Mouse (Mus musculus): ENCODE data around the gene Gatm. TPM values are rescaled to one million over a fixed set of nuclear protein-coding genes. Genes with fewer than 3 reads are reported as not detected.

Gatm gene
- polyA plus RNA-seq, 1 experiment from 2014 or later = 3.0 TPM

DNA sequence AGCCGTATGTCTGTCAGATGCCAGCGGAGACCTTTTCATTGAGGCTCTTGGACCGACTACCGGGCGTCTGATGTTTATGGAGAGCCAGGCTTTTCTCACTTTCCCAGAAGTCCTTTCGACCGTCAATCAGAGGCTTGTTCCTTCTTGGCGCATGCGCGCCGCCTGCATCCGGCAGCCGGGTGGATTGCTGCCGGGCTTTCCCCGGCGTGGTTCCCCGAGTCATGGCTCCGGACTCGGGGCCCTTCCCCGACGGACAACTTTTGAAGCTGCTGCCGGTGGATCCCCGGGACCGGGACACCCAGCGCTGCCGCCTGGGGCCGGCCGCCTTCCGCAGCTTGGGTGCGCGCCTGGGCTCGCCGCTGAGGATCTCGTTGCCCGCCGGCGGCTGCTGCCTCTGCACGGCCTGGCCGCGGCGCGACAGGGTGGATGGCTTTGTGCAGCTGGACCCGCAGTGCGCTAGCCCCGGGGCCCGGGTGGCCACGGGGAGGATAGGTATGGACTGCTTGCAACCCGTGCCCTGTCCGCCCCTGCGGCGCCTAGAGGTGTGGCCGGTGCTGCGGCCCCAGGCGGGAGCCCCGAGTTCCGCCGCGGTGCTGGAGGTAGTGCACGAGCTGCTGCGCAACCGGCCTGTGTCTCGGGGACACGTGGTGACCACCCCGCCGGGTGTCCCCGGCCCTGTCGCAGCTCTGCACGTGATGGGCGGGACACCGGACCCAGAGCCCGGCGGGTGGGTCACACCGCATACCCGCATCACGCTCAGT lies 19.5 kb upstream of the Gatm start:
- WGBS = 2% methylated on average over 68 of the region's 75 CpGs
- DNase-seq (ENCODE audit: low spot score) (peak; percentile 98), ATAC-seq (peak; percentile 84)
- Histone ChIP-seq H3K4me2 (replicated peaks; ENCODE audit: low read depth, low read length) (peak overlapping the region; percentile 100), H3K4me1 (ENCODE audit: insufficient read depth, low read depth, low read length) (no peaks in the 10 kb centered on the region), H3K36me3 (ENCODE audit: insufficient read depth, low read length) (peaks cover 5% of the 10 kb centered on the region; the same call in 1 of the 2 replicates), H3K9ac (replicated peaks; ENCODE audit: low read depth) (peak overlapping the region; percentile 76), H3K27me3 (replicated peaks; ENCODE audit: insufficient read depth, low read length) (no peaks in the 10 kb centered on the region), H3K4me3 (ENCODE audit: low read depth, low read length) (peak overlapping the region; percentile 90), H3K27ac (ENCODE audit: low read length) (peak overlapping the region; percentile 69), H3K9me3 (ENCODE audit: low read length) (no peaks in the 10 kb centered on the region)
- TF ChIP-seq EP300 (IDR thresholded peaks at IDR 0.05) = no peak
- no peak for TF ChIP-seq CTCF (IDR thresholded peaks at IDR 0.05)

DNA sequence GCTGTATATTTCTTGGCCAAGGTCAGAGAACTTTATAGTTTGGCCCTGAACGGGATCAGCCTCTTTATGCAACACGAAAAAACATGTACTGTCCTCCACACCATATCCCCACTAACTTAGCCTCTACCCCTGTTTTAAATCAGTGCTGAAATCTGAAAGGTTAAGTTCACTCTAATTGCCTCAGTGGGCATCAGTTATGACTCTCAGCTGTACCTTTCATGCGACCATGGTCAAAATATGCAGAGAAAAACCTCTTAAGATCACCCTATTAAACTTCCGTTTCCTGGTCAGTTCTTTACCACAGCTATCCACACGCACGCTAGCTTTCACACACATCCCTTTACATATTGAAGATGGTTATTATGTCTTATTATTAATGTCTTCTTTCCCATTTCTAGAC lies 18.8 kb upstream of the Gatm start:
- Histone ChIP-seq H3K27ac (ENCODE audit: low read length) (no peak overlapping the region), H3K4me2 (replicated peaks; ENCODE audit: low read depth, low read length) (peak overlapping the region; percentile 100), H3K27me3 (replicated peaks; ENCODE audit: insufficient read depth, low read length) (no peaks in the 10 kb centered on the region), H3K36me3 (ENCODE audit: insufficient read depth, low read length) (peaks cover 5% of the 10 kb centered on the region; the same call in 1 of the 2 replicates), H3K9me3 (ENCODE audit: low read length) (no peaks in the 10 kb centered on the region), H3K9ac (replicated peaks; ENCODE audit: low read depth) (no peak overlapping the region), H3K4me3 (ENCODE audit: low read depth, low read length) (peak overlapping the region; percentile 90; the same call in 1 of the 2 replicates), H3K4me1 (ENCODE audit: insufficient read depth, low read depth, low read length) (no peaks in the 10 kb centered on the region)
- no peak for TF ChIP-seq CTCF (IDR thresholded peaks at IDR 0.05)
- no peak for TF ChIP-seq EP300 (IDR thresholded peaks at IDR 0.05)
- DNase-seq (ENCODE audit: low spot score) (no peak), ATAC-seq (no peak)
- 45% methylated on average over 6 of the region's 6 CpGs for WGBS

DNA sequence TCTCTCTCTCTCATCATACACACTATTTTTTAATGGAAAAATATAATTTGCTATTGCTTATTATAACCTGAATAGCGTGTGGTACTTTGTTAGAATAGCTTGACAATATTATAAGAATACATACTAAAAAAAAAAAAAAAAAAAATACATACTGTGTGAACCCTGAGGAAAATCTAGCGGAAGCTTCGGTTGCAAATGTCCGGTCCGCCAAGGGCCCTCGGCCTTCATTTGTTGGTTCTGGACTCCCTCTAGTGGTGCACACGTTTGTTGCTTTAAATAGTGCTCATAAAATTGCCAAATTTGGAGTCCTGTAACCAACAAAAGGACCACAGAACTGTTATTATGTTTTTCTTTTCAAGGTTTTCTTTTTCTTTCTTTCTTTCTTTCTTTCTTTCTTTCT lies 17.9 kb upstream of the Gatm start:
- no peak for TF ChIP-seq EP300 (IDR thresholded peaks at IDR 0.05)
- peak; percentile 87 for TF ChIP-seq CTCF (IDR thresholded peaks at IDR 0.05)
- Histone ChIP-seq H3K9me3 (ENCODE audit: low read length) (no peaks in the 10 kb centered on the region), H3K36me3 (ENCODE audit: insufficient read depth, low read length) (peaks cover 5% of the 10 kb centered on the region; the same call in 1 of the 2 replicates), H3K9ac (replicated peaks; ENCODE audit: low read depth) (no peak overlapping the region), H3K4me3 (ENCODE audit: low read depth, low read length) (no peak overlapping the region), H3K27me3 (replicated peaks; ENCODE audit: insufficient read depth, low read length) (no peaks in the 10 kb centered on the region), H3K4me2 (replicated peaks; ENCODE audit: low read depth, low read length) (no peak overlapping the region), H3K27ac (ENCODE audit: low read length) (no peak overlapping the region), H3K4me1 (ENCODE audit: insufficient read depth, low read depth, low read length) (no peaks in the 10 kb centered on the region)
- DNase-seq (ENCODE audit: low spot score) = peak; percentile 94
- WGBS = 0% methylated on average over 7 of the region's 7 CpGs
- ATAC-seq = peak; percentile 29; the same call in 1 of the 2 replicates

DNA sequence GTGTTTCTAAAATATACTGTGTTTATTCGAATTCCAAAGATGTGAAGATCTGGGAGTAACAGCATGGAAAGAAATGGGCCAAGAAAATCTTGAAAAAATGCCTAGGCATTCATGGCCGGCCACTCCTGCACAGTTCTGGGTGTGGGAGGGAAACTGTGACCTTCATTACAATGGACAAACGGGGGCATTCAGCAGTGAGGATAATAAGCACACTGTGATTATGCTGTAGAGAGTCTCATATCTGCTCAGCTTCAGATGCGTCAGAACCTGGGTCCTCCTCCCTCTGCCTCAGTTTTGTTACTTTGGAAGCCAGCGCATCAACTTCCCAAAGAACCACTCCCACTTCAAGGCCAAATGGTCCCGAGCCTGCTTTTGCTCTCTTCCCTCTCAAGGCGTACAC lies 14.8 kb upstream of the Gatm start:
- 53% methylated on average over 7 of the region's 7 CpGs for WGBS
- DNase-seq (ENCODE audit: low spot score) (no peak), ATAC-seq (no peak)
- TF ChIP-seq EP300 (IDR thresholded peaks at IDR 0.05) (no peak), CTCF (IDR thresholded peaks at IDR 0.05) (no peak)
- Histone ChIP-seq H3K4me3 (ENCODE audit: low read depth, low read length) (no peak overlapping the region), H3K9me3 (ENCODE audit: low read length) (no peaks in the 10 kb centered on the region), H3K4me1 (ENCODE audit: insufficient read depth, low read depth, low read length) (no peaks in the 10 kb centered on the region), H3K36me3 (ENCODE audit: insufficient read depth, low read length) (no peaks in the 10 kb centered on the region), H3K27me3 (replicated peaks; ENCODE audit: insufficient read depth, low read length) (no peaks in the 10 kb centered on the region), H3K9ac (replicated peaks; ENCODE audit: low read depth) (no peak overlapping the region), H3K27ac (ENCODE audit: low read length) (no peak overlapping the region), H3K4me2 (replicated peaks; ENCODE audit: low read depth, low read length) (no peak overlapping the region)

DNA sequence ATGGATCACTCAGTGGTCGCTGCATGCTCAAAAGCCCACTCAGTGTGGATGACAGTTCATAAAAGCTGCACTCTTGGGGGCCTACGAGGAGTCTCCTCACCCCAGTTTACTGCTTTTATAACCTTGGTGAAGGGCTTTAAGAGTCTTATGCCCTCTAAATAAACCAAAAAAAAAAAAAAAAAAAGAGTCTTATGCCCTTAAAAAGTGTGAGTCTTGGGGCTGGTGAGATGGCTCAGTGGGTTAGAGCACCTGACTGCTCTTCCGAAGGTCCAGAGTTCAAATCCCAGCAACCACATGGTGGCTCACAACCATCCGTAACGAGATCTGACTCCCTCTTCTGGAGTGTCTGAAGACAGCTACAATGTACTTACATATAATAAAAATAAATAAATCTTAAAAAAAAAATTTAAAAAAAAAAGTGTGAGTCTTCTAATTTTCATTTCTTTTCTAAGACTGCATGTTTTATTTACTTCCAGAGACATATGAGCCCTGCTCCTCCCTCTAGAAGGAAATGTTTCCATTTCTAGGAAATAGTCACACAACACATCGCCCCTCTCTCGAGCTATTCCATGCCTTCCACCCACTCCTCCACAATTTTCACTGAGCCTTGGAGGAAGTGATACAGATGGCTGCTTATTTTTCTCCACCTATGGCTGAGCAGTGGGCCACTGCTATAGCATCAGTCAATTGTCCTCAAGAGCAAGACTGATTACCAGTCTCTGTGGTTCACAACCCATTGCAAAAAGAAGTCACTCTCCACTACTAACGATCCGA lies 10.4 kb upstream of the Gatm start:
- no peaks in the 10 kb centered on the region for H3K36me3 ChIP-seq (ENCODE audit: insufficient read depth, low read length)
- H3K9ac ChIP-seq (replicated peaks; ENCODE audit: low read depth) = no peak overlapping the region
- H3K9me3 ChIP-seq (ENCODE audit: low read length) = no peaks in the 10 kb centered on the region
- no peak overlapping the region for H3K4me3 ChIP-seq (ENCODE audit: low read depth, low read length)
- DNase-seq (ENCODE audit: low spot score) = no peak
- TF ChIP-seq CTCF (IDR thresholded peaks at IDR 0.05) = no peak
- TF ChIP-seq EP300 (IDR thresholded peaks at IDR 0.05) = no peak
- no peak overlapping the region for H3K27ac ChIP-seq (ENCODE audit: low read length)
- no peaks in the 10 kb centered on the region for H3K4me1 ChIP-seq (ENCODE audit: insufficient read depth, low read depth, low read length)
- no peak overlapping the region for H3K4me2 ChIP-seq (replicated peaks; ENCODE audit: low read depth, low read length)
- no peaks in the 10 kb centered on the region for H3K27me3 ChIP-seq (replicated peaks; ENCODE audit: insufficient read depth, low read length)
- WGBS = 72% methylated on average over 8 of the region's 9 CpGs
- ATAC-seq = no peak

DNA sequence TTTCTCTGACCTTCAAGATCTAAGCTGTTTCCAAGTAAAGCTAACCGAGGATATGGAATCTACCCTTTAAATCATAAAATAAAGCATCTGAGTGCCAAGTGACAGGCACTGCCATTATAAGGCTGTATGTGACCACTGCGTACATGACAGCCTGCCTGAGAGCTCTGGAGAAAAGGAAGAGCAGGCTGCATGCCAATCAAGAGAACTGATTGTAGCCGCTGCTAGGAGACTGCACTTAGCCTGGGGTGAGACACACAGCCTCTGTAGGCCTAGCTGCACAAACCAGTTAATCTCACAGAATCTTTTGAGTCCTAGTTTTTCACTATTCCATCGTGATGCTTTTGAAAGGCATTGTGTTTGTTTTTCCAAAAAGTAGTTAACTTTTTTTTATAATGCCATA lies 7.6 kb upstream of the Gatm start:
- DNase-seq (ENCODE audit: low spot score) (no peak), ATAC-seq (no peak)
- no peak for TF ChIP-seq EP300 (IDR thresholded peaks at IDR 0.05)
- Histone ChIP-seq H3K36me3 (ENCODE audit: insufficient read depth, low read length) (no peaks in the 10 kb centered on the region), H3K9me3 (ENCODE audit: low read length) (no peaks in the 10 kb centered on the region), H3K27ac (ENCODE audit: low read length) (no peak overlapping the region), H3K4me3 (ENCODE audit: low read depth, low read length) (no peak overlapping the region), H3K4me2 (replicated peaks; ENCODE audit: low read depth, low read length) (no peak overlapping the region), H3K27me3 (replicated peaks; ENCODE audit: insufficient read depth, low read length) (no peaks in the 10 kb centered on the region), H3K9ac (replicated peaks; ENCODE audit: low read depth) (no peak overlapping the region), H3K4me1 (ENCODE audit: insufficient read depth, low read depth, low read length) (no peaks in the 10 kb centered on the region)
- WGBS = 47% methylated on average over 4 of the region's 4 CpGs

Measured in lung, postnatal 0 days (tissue).